Mouse (Mus musculus) myocyte (in vitro differentiated cells): ENCODE measurements around the gene 9430015G10Rik. TPM values are rescaled to one million over a fixed set of nuclear protein-coding genes. Genes with fewer than 3 reads are reported as not detected.
A peak's percentile ranks its signal among the peaks of the same experiment; 100 is the strongest.

Experiments
- H3K27me3 ChIP-seq: one replicate; pipeline ENCODE4 v1.6.1; 2011; ENCODE audit not compliant: control insufficient read depth, insufficient read depth, insufficient read length
- H3K36me3 ChIP-seq: one replicate; pipeline ENCODE4 v1.6.1; 2011; ENCODE audit not compliant: control insufficient read depth, insufficient read depth
- H3K4me2 ChIP-seq: one replicate; pipeline ENCODE4 v1.6.1; 2011; ENCODE audit warnings: low read depth, control low read depth
- H3K4me3 ChIP-seq: one replicate; pipeline ENCODE4 v1.5.1; 2011; ENCODE audit warnings: mild to moderate bottlenecking, control low read depth, moderate library complexity
- H3K79me2 ChIP-seq: one replicate; pipeline ENCODE4 v1.6.1; 2011; ENCODE audit not compliant: control insufficient read depth, insufficient read depth
- H3ac ChIP-seq: one replicate; pipeline ENCODE4 v1.6.1; 2011; ENCODE audit not compliant: control insufficient read depth, insufficient read length
- CEBPB ChIP-seq: IDR thresholded peaks from 2 replicates; pipeline ENCODE4 v1.6.1; 2011; ENCODE audit warnings: mild to moderate bottlenecking, moderate library complexity; ENCODE audit not compliant: poor library complexity, insufficient read depth, severe bottlenecking
- E2F4 ChIP-seq: IDR thresholded peaks from one replicate; pipeline ENCODE4 v1.6.1; 2011; ENCODE audit warnings: mild to moderate bottlenecking, control low read depth, moderate library complexity; ENCODE audit not compliant: insufficient read depth
- MAX ChIP-seq: IDR thresholded peaks from one replicate; pipeline ENCODE4 v1.6.1; 2011; ENCODE audit warnings: low read depth, mild to moderate bottlenecking, control low read depth
- MYOD1 ChIP-seq, 3 experiments: IDR thresholded peaks; one replicate each; pipeline ENCODE4 v1.6.1; 2011; ENCODE audit warnings: control low read depth in 2 of 3, low read depth in 2 of 3, mild to moderate bottlenecking in 2 of 3, moderate library complexity in 1 of 3; ENCODE audit not compliant: insufficient read length in 2 of 3, control insufficient read depth in 1 of 3
- MYOG ChIP-seq, 3 experiments: IDR thresholded peaks; one replicate each; pipeline ENCODE4 v1.6.1; 2011; ENCODE audit warnings: control low read depth in 2 of 3, low read depth in 2 of 3, mild to moderate bottlenecking in 2 of 3; ENCODE audit not compliant: insufficient read length in 2 of 3, control insufficient read depth in 1 of 3, insufficient read depth in 1 of 3
- POLR2A ChIP-seq: IDR thresholded peaks from one replicate; pipeline ENCODE4 v1.6.1; 2011; ENCODE audit warnings: low read depth, mild to moderate bottlenecking, control low read depth, moderate library complexity; ENCODE audit not compliant: insufficient read length
- POLR2AphosphoS2 ChIP-seq: IDR thresholded peaks from one replicate; pipeline ENCODE4 v1.6.1; 2011; ENCODE audit warnings: low read depth, control low read depth; ENCODE audit not compliant: insufficient read length
- REST ChIP-seq: IDR thresholded peaks from one replicate; pipeline ENCODE4 v1.6.1; 2011; ENCODE audit warnings: mild to moderate bottlenecking, control low read depth, moderate library complexity; ENCODE audit not compliant: insufficient read depth, insufficient read length
- SRF ChIP-seq: IDR thresholded peaks from one replicate; pipeline ENCODE4 v1.6.1; 2011; ENCODE audit warnings: low read depth; ENCODE audit not compliant: control insufficient read depth, insufficient read length
- TCF12 ChIP-seq: IDR thresholded peaks from one replicate; pipeline ENCODE4 v1.6.1; 2011; ENCODE audit warnings: mild to moderate bottlenecking, control low read depth; ENCODE audit not compliant: poor library complexity, insufficient read depth, severe bottlenecking
- TCF3 ChIP-seq: IDR thresholded peaks from one replicate; pipeline ENCODE4 v1.6.1; 2011; ENCODE audit warnings: low read depth, control low read depth; ENCODE audit not compliant: insufficient read length
- USF1 ChIP-seq: IDR thresholded peaks from one replicate; pipeline ENCODE4 v1.6.1; 2011; ENCODE audit warnings: low read depth, mild to moderate bottlenecking, control low read depth, moderate library complexity
- polyA plus RNA-seq: library from polyadenylated mRNA; unstranded; fragments of >200 nt; fragmentation: generic; extraction: Trizol; gene quantifications from one replicate; pipeline ENCODE4 v1.2.1, GENCODE M21; 2012; ENCODE audit warnings: missing spikeins

The 9430015G10Rik gene
- 11.0 TPM for polyA plus RNA-seq

- peak within 1 kb of the TSS; percentile 65 for H3ac ChIP-seq
- H3K27me3 ChIP-seq, result no peaks in the 10 kb centered on the region
- H3K36me3 ChIP-seq, result no peaks in the 10 kb centered on the region
- H3K79me2 ChIP-seq, result peaks cover 16% of the 10 kb centered on the region
- H3K4me2 ChIP-seq, result peak within 1 kb of the TSS; percentile 90
- TF ChIP-seq POLR2AphosphoS2 (peak; percentile 51), REST (no peak), POLR2A (peak; percentile 73), E2F4 (peak; percentile 95), MYOG (IDR thresholded peaks at IDR 0.05; ENCODE audit: control insufficient read depth in 1 of 3, insufficient read depth in 1 of 3, insufficient read length in 2 of 3, low read depth in 2 of 3) (no peak)
- H3K4me3 ChIP-seq, result peak within 1 kb of the TSS; percentile 70
These were observed at the start of gene 9430015G10Rik for GRCm38 (mm10) chr4:156109570-156110331. Gene 9430015G10Rik (plus strand): TSS chr4:156109982.

- no peak overlapping the region for H3K4me3 ChIP-seq
- no peak overlapping the region for H3ac ChIP-seq
- no peaks in the 10 kb centered on the region for H3K36me3 ChIP-seq
- H3K4me2 ChIP-seq, result no peak overlapping the region
- TF ChIP-seq TCF12 (no peak), USF1 (no peak), MYOG (IDR thresholded peaks at IDR 0.05; ENCODE audit: control insufficient read depth in 1 of 3, insufficient read depth in 1 of 3, insufficient read length in 2 of 3, low read depth in 2 of 3) (no peak), POLR2A (no peak), MYOD1 (IDR thresholded peaks at IDR 0.05; ENCODE audit: control insufficient read depth in 1 of 3, insufficient read length in 2 of 3, low read depth in 2 of 3) (no peak), REST (no peak), TCF3 (no peak), SRF (no peak), MAX (no peak), E2F4 (no peak)
- H3K27me3 ChIP-seq, result peaks cover 47% of the 10 kb centered on the region
- H3K79me2 ChIP-seq, result no peaks in the 10 kb centered on the region
These were observed 45.8 kb upstream of the 9430015G10Rik start for GRCm38 (mm10) chr4:156063861-156064509.

- Histone ChIP-seq H3K4me3 (no peak overlapping the region), H3ac (no peak overlapping the region), H3K27me3 (peaks cover 44% of the 10 kb centered on the region), H3K4me2 (no peak overlapping the region), H3K79me2 (no peaks in the 10 kb centered on the region), H3K36me3 (no peaks in the 10 kb centered on the region)
- TF ChIP-seq CEBPB, result no peak
These were observed 45.3 kb upstream of the 9430015G10Rik start for GRCm38 (mm10) chr4:156064510-156064897.

- no peak overlapping the region for H3K4me3 ChIP-seq
- H3K27me3 ChIP-seq, result peaks cover 36% of the 10 kb centered on the region
- no peak for TF ChIP-seq TCF12
- no peak for TF ChIP-seq TCF3
- no peak for TF ChIP-seq E2F4
- TF ChIP-seq MYOG (IDR thresholded peaks at IDR 0.05; ENCODE audit: control insufficient read depth in 1 of 3, insufficient read depth in 1 of 3, insufficient read length in 2 of 3, low read depth in 2 of 3), result no peak
- no peak for TF ChIP-seq USF1
- TF ChIP-seq REST, result no peak
- no peak for TF ChIP-seq CEBPB
- no peak for TF ChIP-seq MYOD1 (IDR thresholded peaks at IDR 0.05; ENCODE audit: control insufficient read depth in 1 of 3, insufficient read length in 2 of 3, low read depth in 2 of 3)
- TF ChIP-seq POLR2AphosphoS2, result no peak
- TF ChIP-seq SRF, result no peak
- no peak for TF ChIP-seq POLR2A
- TF ChIP-seq MAX, result no peak
- H3K36me3 ChIP-seq, result no peaks in the 10 kb centered on the region
- H3K79me2 ChIP-seq, result no peaks in the 10 kb centered on the region
- H3K4me2 ChIP-seq, result no peak overlapping the region
- no peak overlapping the region for H3ac ChIP-seq
These were observed 44.5 kb upstream of the 9430015G10Rik start for GRCm38 (mm10) chr4:156065156-156065894.

GRCm38 (mm10) chr4:156067256-156067949 is 42.4 kb upstream of the 9430015G10Rik start:
- H3K79me2 ChIP-seq, result no peaks in the 10 kb centered on the region
- no peak for TF ChIP-seq POLR2A
- TF ChIP-seq E2F4, result no peak

More at GRCm38 (mm10) chr4:156067256-156067949, 42.4 kb upstream of the 9430015G10Rik start:
- Histone ChIP-seq H3K4me2 (no peak overlapping the region), H3ac (no peak overlapping the region), H3K36me3 (no peaks in the 10 kb centered on the region), H3K27me3 (peaks cover 23% of the 10 kb centered on the region), H3K4me3 (no peak overlapping the region)
